Mouse (Mus musculus) hindlimb bud, embryonic 11.5 days (tissue): ENCODE data around the gene Gatc.
"Not testable (repeated sequence)": the region's sequence is repeated elsewhere in the genome, so short reads cannot be mapped to it uniquely, and the experiment has no call there.

ENCODE experiments used
- DNase-seq: peaks from one replicate; pipeline ENCODE4 v3.0.0-alpha.2; 2012; ENCODE audit warnings: low read depth, low spot score; ENCODE audit errors: extremely low spot score

The Gatc gene

DNA sequence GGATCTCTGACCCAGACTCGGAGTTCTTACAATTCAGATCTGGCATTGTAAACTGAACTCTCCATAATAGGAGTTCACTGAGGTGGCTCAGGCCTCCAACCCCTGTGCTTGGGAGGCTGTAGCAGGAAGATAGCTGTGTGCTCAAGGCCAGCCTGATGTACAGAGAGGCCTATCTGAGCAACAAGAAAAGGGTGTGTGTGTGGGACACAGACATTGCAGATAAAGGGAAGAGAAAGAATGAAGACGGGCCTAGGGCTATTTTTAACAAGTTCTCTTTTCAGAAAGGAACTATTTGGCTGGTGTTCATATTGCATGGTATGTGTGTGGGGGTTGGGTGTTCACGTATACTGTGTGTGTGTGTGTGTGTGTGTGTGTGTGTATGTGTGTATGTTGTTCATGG is 7.4 kb downstream of the Gatc start:
- no peak for DNase-seq

DNA sequence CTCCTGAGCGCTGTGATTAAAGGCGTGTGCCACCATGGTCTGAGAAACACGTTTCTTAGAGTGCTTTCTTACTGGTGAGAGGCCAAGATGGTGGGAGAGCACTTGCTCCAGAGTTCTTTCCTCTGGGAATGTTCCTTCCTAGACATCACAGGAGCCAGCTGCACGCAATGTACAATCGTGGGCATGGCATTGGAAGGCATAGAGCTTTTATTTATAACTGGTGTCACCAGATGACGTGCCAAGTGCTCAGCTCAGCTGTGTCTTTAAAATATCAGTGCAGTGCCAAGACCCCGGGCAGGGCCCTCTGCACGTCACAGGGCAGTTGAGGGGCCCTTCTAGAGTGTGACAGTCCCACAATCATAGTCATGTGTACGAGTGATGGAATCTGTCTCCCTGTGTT is 10.0 kb downstream of the Gatc start:
- DNase-seq, result no peak

DNA sequence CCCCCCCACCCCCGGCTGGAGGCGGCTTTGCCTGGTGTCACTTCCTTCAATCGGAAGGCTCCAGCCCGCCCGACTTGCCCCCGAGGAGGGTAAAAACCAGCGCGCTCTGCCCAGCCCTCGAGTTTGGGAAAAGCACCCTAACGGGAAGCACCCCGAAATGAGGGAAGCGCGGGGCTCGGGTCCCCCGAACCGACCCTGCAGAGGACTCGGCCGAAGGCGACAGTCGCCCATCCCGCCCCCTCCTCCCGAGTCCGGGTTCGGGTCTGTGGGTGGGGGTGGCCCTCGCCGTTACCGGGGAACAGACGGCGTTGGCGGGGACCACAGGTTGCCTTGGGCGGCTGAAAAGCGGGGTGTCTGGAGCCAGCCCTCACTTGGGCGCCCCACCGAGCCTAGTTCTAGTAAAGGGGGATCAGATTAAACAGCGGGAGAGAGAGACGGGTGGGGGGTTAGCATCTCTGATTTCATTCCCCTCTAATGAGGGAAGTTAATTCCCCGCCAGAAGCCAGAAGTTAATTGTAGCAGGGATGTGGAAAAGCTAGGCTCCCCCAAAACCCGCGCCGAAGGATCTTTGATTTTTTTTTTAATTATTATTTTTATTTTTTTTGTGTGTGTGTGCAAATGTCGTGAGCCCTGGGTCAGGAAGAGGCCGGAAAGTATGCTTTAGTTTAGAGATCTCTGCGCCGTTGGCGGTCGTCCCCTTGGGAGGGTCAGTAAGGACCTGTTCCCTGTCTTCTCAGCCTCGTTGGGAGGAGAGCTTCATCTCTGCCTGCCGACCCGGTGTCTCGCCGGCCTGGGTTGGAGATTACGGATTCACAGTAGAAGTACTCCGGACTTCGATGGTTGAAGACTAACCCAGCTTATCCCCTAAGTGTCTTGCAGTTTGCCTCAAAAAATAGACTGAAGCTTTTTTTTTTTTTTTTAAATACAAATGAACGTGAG is 13.1 kb downstream of the Gatc start:
- DNase-seq, result no peak

GRCm38 (mm10) chr5:115326875-115327609 is 13.9 kb downstream of the Gatc start, which contains the start of gene Srsf9:
TSS of gene Srsf9 (plus strand) at chr5:115327177.
- no peak for DNase-seq

GRCm38 (mm10) chr5:115326256-115326831 is 14.6 kb downstream of the Gatc start:
- no peak for DNase-seq

DNA sequence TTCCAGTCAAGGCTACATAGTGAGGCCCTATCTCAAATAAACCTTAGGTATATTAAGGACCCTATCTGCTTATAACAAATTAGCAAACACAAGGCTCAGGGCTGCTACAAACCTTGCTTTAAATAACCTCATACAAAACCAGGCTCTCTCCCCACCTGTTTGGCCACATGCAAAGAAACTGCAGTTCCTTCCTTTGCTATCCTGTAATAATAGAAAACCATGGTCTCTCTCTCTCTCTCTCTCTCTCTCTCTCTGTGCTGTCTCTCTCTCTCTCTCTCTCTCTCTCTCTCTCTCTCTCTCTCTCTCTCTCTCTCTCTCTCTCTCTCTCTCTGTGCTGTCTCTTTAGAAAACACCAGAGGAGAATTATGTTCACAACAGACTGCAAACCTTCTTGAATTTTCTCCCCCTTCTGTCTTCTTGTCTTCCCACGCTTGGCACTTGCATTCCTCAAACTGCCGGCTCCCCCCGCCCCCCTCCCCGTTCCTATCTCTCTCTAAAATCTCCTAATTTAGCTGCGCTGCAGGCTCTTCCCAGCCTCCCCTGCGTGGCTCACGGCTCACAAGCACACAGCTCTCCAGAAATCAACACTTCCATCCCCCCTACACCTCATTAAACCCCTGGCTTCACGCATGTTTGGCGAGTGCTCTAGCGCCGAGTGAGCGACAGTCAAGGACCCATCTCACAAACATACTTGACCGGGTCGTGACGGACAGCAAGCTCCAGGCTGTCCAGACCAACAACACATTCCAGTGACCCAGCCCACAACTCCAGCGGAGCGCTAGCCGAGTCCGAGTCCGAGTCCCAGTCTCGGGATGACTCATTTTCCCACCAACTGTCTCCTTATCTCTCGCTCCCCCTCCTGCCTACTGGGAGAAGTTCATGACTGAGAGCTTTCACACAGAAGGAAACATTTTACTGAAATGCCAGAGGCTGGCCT is 21.7 kb downstream of the Gatc start:
- DNase-seq, result no peak

DNA sequence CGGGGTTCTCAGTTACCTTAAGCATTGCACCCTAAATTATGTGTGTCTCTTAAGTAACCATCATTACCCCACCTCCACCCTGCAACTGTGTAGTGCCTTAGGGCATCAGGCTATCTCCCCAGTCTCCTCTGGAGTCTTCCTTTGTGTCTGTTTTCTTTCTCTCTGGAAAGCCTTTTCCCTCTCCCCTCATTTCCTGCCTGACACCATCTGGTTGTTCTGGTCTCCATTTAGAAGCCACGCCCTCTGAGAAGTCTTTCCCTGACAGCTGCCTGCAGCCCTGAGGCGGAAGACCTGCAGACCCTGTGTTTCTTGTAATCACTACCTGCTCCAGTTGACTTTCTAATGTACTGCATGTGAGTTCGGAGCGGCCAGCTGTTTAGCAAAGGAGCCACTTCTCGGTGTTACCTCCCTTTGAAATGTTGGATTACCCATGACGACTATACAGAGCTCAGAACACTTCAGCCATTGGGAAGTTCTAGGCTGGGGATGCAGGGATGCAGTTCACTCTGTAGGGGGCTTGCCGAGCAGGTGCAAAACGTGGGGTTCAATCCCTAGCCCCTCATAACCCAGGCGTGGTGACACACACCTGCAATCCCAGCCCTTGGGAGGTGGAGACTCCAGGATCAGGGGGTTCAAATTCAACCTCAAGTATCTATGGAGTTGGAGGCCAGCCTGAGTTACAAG is 23.2 kb downstream of the Gatc start:
- no peak for DNase-seq

- no peak for DNase-seq
Observed at GRCm38 (mm10) chr5:115316968-115317644, 23.9 kb downstream of the Gatc start.

- no peak for DNase-seq
Observed at GRCm38 (mm10) chr5:115313668-115313943, 27.4 kb downstream of the Gatc start.

GRCm38 (mm10) chr5:115312816-115313667 is 27.9 kb downstream of the Gatc start:
- no peak for DNase-seq

GRCm38 (mm10) chr5:115312354-115312753 is 28.6 kb downstream of the Gatc start:
- no peak for DNase-seq

DNA sequence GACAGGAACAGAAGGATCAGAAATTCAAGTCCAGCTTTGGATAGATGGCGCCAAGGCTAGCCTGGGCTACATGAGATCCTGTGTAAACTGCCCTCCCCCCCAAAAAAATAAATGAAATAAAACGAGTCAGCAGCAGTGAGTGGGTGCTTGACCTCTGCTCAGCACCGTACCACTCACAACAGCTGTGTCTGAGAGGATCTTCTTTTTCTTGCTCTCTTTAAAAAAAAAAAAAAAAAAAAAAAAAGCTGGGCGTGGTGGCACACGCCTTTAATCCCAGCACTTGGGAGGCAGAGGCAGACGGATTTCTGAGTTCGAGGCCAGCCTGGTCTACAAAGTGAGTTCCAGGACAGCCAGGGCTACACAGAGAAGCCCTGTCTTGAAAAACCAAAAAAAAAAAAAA is 38.8 kb downstream of the Gatc start:
- not testable (repeated sequence) for DNase-seq

DNA sequence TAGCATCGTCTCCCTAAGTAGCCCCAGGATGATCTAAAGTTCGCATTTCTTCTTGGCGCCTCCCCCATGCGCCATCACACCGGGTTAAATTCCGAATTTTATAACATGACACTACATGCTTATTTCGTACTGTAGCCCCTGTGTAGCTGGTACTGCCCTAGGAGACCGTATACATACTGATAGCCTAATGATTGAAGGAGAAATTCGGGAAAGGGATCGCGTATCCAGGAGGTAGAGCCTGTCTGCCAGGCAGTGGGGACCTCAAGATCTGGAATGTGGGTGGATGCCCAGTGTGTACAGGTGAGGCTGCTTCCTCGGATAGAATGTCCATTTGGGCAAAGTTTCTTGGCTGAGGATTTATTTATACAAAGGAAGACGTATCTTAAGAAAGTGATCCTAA is 39.4 kb downstream of the Gatc start:
- DNase-seq, result no peak

DNA sequence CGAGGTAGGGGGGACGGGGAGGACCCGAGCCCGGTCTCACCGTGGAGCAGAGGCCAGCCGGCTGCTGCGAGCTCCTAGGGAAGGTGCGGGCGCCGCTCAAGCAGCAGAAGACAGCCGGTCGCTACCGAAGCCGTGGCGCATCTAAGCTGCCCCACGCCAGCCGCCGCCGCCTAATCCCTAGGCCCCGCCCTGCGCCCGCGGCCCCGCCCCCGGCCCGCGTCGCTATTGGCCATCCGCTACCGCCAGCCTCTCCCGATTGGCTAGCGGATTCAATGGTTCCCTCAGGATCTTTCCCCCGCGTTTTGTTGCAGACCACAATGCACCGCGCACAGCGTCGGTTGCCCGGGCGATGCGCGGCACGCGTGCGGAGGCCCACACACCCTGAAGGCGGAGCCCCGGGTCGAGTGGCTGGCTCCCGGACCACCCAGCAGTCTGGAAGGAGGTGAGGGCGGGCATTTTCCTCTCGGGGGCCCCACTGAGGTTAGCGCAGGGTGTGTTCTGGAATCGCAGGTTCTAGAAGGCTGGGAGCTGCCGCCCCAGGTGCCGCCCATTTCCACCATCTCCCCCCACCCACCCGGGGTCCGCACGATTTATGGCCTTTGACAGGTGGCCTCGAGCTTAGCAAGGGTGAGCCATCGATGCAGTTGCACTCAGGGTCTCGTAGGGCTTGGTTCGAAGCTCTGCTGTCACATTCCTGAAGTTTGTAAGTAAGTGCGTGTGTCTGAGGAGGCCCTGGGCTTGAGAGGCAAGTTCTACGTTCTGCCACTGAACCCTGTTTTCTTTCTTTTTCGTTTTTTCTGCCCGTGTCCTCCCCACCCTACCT is 40.0 kb downstream of the Gatc start, which contains the start of gene Dynll1:
Gene Dynll1 (minus strand): TSS at position 208 of the 823 bp plus-strand sequence.
- DNase-seq, result peak; percentile 98

- no peak for DNase-seq
Observed at GRCm38 (mm10) chr5:115300035-115300744, 40.8 kb downstream of the Gatc start.

- no peak for DNase-seq
Observed at GRCm38 (mm10) chr5:115296347-115296746, 44.6 kb downstream of the Gatc start.

DNA sequence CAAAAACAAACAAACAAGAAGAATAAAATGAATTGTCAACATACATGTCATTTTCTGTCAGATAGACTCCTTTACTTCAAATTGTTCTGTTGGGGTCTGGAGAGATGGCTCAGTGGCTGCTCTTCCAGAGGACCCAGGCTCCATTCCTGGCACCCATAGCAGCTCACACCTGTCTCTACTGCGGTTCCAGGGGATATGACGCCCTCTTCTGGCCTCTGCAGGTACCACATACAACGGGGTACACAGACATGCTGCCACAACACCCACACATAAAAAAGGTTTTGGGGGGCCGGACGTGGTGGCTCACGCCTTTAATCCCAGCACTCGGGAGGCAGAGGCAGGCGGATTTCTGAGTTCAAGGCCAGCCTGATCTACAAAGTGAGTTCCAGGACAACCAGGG is 46.8 kb downstream of the Gatc start:
- DNase-seq, result no peak
